Mouse (Mus musculus) c-Kit-positive CD71-positive TER-119-positive erythroid progenitor cells, embryonic 14.5 days (primary cell): Measurements from ENCODE around the gene Crispld2.

ENCODE experiments used
- DNase-seq: peaks from one replicate; pipeline ENCODE4 v3.0.0-alpha.2; 2013; ENCODE audit warnings: low spot score

Gene Crispld2

DNA sequence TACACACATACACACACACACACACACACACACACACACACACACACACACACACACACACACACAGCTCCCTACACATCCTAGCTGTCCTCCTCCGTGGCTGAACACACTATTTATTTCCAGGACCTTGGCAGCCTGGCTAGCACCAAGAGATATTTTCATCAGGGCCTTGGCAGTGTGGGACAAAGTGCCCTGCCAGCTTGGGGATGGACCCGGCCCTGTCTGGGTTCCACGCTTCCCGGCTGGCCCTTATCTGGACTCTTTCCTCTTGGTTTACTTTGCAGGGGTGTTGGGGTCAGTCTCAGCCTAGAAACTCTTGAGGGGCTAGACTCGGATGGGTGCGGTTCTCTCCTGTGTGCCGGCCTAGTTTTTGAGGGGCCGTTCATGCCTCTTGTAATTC lies 8.2 kb downstream of the Crispld2 start:
- no peak for DNase-seq

DNA sequence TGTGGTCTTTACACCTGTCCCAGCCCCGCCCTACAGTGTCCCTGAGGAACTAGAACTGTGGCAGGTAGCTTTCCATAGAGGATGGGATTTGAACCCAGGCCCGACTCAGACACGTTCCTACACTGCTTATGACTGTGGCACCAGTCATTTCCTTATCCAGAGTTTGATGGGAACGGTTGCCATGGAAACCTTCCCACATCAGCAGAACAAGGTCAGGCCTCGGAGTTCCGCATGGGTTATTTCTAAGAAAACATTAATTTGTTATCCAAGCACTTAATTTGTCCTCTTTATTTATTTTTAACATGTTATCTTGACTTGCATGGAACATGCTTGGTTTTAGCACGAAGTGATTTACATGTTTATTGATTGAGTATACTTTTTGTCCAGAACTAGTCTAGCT lies 9.5 kb downstream of the Crispld2 start:
- no peak for DNase-seq

DNA sequence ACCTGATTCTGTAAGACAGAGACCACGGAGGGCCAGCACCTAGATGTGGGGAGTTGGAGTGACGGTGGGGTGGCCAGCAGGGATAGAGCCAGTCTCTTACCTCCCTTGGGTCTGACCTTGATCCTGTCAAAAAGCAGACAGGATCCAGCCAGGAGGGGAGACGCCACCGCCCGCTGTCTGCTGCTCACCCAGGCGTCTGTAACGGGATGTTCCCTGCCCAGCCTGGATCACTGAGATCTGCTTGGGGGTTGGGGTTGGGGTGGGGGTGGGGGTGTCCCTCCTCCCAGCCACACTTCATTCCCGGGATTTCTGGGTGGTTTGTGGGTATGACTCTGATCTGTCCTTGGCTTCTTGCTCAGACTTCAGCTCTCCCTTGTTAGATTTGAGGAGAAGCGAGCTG lies 10.1 kb downstream of the Crispld2 start:
- DNase-seq = no peak

DNA sequence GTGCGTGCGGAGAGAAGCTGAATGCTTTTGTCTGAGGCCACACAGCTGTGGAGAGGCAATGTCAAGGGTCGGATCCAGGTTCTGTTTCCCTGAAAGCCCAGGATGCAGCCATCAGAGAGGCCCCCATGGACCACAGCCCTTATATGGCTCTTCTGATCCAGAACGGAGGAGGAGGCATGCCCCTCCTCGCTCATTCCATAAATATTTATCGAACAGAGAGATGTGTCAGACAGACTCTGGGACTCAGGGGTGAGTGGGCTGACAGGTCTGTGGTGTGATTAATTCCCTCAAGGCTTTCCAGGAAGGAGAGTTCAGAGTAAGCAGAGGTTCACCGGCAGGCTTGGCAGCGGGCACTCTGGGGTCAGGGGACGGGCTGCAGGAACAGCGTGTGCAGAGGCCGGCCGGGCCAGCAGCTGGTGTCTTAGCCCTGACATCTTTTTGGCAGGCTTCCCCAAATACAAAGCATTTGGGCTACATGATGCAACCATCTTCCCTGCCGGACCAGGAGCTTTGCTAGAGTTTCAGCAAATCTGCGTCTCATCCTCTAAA lies 12.0 kb downstream of the Crispld2 start:
- DNase-seq = no peak

DNA sequence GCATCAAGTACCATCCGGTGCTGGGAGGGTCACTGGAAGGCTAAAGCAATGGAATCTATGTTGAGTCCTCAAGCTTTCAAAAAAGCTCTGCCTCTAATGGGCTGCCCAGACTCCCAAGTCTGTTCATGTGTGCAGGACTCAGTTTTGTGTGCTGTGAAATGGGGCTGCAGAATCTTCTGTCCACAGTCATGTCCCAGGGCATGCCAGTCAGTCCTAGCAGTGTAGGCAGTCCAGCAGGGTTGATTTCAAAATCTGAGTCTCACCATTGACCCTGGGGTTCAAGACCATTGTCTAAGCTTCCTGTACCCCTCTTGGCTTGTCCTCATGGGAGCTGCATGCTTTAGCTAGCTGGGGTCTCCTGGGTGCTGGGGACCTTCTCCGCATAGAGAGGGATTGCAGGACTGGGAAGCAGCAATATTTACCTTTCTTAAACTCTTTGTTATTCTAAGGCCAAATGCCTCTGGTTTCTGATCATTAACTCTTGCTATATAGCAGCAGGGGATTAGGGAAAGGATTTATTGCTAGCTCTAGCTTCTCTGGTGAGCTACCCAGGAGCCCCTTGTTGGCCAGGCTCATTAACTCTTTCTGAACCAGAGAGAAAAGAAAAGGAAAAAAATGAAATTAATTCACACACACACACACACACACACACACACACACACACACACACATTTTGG lies 12.6 kb downstream of the Crispld2 start:
- no peak for DNase-seq

DNA sequence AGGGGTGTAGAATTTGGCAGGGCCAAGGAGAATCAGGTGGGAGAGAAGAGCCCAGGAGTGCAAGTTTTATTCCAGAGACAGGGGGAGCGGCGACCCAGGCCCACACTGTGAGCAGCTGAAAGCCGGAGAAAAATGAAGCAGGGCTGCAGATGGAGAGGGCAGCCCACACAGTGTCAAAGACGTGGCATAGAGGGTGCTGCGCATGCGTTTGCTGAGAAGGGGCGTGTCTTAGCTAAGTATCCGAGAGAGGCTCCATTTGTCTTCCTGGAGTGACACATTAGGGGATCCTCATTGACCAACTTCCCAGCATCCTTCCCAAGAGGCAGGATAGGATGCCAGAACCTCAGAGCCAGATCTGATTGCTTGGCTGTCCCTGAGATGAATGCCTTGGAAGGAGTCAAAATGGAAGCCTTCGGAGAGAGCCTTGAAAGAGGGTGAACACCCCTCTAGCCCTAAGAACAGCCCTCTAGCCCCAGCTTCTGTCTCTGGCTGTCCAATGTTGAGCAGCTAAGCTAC lies 14.5 kb downstream of the Crispld2 start:
- DNase-seq = no peak

DNA sequence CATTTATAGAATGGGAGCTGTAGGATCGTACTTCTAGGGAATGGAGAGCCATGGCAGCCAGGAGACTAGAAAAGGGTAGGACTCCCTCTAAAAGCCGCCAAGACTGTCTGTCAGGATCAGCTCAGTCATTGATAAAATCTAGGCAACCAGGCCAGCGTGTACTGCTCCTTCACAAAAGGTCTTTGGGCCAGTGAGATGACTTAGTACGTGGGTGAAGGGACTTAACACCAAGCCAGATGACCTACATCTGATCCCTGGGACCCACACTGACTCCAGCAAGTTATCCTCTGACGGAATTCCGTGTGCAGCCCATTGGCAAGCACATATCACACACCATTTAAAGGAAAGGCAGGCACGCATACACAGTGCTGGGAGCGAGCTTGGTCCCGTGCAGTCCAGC lies 14.9 kb downstream of the Crispld2 start:
- no peak for DNase-seq

DNA sequence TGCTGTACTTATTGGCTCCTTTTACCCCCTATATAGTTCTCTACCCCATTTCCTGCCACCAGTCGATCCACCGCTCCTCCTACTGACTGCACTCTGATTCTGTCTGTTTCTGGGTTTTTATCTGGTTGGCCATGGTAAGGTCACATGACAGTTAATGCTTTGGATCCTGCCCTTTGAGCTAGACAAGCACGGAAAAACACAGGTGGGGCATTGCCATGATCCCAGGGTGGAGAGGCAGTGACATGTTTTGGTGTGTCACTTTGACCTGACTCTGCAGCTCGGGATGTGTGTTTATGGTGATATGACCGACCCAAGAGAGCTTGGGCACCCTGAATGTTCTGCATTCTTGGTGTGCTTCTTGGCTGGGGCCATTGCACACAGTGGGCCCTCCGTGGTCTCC lies 17.0 kb downstream of the Crispld2 start:
- DNase-seq = no peak

DNA sequence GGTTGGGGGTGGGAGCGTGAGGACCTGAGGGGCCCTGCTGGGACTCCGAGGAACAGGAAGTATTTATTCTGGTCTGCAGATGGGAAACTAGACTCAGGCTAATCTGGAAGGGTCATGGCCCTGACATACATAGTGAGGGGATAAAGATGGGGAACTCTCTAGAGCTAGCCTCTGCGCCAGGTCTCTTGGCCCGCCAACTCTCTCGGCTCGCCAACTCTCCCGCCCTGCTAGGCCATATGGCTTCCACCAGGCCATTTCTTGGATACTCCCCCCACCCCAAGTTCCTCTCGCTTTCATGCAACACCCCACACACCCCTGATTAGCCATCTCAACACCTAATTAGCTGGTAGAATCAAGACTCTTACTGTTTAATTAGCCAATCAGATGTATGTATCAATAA lies 20.3 kb downstream of the Crispld2 start:
- DNase-seq = no peak

DNA sequence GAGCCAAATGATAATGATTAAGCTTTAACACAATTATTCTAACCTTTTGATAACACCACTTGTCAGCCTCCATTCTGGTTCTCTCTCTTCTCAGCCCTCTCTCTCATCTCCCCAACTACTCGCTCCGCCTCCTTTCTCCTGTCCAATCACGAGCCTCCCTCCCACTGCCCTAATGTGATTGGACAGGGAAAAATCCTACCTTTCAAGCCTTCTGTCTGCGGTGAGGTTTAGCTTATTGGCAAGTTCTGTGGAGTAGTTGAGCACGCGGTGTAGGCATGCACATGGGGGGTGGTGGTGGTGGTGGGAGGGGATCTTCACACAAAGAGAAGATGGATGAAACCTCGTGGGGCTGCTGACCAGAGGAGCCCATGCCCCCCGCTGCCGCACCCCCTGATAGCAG lies 20.7 kb downstream of the Crispld2 start:
- peak; percentile 12 for DNase-seq

DNA sequence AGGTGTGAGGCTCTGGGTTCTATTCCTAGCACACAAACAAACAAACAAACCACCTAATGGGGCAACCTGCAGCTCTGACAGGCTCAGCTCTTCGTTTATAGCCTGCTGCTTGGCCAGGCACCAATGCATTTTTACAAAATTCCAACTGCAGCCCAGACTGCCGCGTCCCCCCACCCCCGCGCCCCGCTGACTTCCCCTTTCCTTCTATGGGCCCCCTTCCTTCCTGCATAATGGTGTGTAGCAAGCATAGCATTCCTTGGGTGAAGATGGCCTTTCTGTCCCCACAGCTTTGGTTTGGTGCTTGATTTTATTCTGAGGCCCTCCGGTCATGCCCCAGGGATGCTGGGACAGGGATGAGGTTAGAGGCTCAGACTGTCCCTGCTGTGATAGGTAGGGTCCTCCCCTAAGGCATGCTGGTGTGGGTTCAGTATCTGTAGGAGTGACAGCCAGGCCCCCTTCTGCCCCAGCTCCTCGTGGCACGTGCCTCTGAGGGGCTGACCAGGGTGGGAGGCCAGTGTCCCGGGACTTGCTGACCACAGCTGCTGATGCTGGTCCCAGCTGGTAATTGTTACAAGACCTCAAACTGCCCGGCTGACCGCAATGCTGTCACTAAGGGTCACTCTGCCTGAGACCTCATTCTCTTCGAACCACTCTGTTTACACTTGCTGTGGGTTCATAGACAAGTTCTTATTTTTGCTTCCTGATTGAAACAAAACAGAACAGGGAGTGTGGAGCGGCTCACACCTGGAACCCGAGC lies 22.2 kb downstream of the Crispld2 start:
- no peak for DNase-seq

DNA sequence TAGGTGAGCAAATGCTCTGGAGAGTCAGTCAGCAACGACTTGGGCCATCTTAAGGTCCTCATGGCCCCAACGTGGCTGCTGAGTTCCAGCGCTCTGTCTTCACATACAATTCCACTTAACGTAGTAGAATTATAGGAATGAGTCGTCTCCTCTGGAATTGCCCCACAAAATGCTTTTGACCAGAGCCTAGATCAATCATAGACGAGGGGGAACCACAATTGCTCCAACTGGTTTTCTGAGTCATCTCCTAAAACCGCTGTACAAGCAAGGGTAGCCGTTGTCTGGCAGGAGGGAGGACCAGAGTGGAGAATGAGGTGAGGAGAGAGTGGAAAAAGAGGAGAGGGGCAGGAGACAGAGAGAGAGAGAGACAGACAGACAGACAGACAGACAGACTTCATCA lies 23.7 kb downstream of the Crispld2 start:
- DNase-seq = no peak

DNA sequence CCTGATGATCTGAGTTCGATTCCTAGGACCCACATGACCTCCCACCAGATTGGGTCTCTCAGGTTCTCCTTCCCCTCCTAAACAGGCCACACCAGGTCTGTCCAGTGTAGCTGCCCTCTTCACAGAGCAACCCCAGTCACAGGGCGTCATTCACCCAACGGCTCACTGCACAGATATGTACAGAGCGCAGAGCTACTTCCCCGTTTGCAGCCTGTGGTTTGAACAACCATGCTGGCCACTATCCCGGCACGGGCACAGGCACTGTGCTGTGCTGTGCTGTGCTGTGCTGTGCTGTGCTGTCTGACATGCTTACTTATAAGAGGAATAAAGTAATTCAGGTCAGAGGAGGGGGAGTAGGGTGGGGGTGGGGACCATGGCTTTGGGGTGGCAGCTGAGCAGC lies 24.2 kb downstream of the Crispld2 start:
- DNase-seq = no peak

DNA sequence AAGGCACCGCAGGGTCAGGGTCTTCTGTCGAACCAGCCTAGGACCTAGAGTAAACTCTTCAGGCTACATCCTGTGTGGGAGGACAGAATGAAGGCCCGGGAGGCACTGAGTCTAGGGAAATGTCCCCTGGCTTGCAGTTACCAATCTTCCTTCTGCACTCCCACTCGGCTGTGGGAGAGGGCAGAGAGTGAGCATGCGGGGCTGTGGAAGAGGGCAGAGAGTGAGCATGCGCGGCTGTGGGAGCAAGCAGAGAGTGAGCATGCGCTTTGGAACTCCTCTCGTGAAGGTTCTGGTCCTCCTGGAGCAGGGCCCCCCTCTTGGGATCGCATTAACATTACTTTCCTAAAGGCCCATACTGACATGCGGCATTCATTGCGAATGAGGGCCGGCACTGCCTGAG lies 25.1 kb downstream of the Crispld2 start:
- no peak for DNase-seq

DNA sequence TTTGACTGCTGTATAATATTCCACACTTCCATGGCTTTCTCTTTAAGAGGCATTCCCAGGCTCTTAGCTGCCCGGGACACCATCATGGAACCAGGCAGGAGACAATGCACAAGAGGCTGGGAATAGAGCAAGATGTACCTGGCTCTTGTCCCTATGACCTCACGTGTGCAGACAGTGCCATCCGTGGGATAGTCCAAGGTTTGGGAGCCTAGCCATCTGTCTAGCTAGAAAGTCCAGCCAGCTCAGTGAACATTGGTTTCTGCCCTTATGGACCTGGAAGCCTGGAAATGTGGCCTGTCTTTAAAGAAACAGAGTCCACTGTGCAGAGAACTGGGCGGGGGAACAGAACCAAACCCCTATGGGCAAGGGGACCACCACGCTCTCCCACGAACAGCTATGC lies 25.5 kb downstream of the Crispld2 start:
- no peak for DNase-seq

DNA sequence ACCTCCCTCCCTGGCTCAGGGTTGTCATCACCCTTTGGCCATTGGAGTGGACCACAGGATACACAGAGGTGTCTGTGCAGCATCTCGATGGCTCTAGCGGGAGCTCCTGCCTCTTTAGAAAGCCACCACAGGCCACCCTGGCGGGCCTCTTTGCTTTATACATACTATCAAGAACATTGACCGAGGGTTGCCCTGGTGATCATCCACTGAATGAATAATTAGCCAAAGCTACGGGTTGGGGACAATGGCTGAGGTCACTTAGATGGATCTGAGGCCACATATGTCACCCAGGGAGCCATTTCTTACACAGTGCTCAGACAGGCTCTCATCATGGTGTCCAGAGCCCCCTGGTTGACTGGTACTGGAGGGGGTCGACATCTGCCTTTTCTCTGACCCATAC lies 26.1 kb downstream of the Crispld2 start:
- no peak for DNase-seq

DNA sequence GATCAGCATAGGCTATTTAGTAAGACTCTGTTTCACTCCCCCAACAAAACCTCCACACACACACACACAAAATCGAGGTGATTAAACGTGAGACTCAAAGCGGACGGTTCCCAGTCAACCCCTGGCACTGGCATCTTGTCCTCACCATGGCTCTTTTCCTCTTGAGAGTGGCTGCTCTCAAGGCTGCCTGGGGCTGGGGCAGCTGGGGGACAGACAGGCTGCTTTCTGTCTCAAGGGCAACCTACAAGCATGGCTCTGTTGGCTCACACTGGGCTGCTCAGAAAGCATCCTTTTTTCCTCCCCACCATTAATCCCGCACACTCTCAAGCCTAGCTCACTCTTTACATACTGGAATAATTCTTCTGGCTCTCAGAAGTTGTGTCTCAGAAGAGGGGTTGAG lies 27.1 kb downstream of the Crispld2 start:
- no peak for DNase-seq

DNA sequence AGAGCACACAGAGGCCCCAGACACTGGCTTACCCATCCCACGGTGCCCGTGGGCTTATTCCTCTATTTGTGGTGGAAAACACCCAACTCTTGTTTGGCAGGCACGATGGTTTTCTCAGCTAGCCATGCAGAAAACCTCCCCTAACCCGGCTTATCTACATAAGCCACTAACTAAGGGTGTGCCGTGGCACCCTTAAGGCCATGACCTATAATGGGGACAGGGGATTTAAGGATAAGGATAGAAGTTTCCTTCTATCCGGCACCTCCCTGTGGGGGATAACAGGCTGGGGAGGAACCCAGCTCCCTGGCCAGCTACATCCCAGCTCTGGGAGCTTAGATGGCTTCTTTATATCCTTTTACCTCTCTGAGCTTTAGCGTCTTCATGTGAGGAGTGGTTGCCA lies 28.1 kb downstream of the Crispld2 start:
- no peak for DNase-seq

DNA sequence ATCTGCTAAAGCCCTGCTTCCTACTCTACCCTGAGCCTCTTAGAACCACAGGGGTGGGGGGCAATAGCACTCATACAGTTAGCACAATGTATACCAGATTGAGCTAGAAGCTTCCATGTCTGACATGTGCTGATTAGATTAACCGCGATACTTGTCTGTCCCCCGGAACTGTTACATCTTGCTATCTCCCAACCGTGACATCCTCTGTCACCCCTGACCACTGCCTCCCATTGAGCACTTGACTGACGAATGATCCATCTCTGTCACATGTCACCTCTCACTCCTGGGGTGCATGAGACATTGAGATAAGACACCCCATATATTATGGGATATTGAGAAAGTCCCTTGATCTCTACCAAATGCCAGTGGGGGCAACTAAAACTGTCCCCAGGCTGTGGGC lies 34.0 kb downstream of the Crispld2 start:
- no peak for DNase-seq

DNA sequence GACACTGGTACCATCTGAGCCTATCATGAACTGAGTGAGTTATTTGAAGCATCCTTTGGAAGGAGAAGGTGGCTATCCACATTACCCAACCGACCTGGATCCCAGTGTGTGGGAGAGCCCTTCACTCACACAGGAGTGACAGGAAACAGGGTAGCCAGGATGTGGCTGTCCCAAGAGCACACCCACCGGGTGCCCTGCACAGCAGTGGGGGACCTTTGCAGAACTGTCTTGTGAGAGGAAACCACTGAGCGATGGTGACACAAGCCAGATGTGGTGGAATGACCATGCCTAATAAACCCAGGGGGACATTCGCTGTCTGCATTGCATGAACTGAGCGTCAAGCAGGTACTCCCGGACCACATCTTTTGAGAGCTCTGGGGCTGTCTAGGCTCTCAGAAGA lies 34.8 kb downstream of the Crispld2 start:
- DNase-seq = no peak

DNA sequence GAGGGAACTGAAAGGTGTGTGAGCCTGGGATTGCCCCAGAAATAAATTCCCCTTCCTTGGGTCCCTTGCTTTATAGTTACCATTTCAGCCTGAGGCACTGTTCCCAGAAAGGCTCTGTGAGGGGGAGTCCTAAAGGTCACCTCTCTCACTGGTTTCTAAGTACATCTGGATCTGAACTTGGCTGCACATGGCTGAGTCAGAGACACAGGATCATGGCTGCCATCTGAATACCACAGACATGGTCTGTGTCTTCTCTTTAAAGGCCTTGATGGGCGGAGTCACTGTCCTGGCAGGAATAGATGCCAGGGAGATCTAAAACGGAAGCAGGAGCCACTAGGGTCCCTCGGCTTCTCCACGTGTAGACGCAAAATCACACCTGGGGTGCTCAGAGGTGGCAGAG lies 38.2 kb downstream of the Crispld2 start:
- DNase-seq = no peak

DNA sequence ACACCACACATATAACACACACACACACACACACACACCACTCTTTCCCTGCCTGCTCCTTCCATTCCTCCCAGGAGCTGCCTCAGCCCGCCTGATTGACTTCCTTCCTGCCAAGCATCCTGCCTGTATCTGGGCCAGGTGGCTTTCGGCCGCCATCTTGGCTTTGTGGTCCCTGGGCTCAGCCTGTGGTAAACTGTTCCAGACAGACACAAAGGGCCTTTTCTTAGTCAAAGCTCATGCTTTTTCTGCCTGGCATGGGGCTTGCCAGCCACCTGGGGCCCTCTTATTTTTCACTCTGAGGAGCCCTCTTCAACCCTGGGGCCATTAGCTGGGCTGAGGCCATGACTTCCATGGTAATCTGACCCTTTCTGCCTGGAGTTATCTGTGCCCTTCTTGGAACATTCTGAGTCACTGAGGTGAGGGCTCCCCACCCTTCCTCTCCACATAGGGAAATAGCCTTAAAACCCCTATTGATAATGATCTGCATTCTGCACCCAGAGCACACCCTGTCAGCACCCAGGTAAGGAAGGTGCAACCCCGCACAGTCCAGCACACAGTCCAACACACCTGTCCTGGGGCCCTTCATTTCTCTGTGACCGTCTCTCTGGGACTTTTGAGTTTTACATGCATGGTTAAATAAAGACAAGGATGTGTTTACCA lies 40.4 kb downstream of the Crispld2 start:
- no peak for DNase-seq

DNA sequence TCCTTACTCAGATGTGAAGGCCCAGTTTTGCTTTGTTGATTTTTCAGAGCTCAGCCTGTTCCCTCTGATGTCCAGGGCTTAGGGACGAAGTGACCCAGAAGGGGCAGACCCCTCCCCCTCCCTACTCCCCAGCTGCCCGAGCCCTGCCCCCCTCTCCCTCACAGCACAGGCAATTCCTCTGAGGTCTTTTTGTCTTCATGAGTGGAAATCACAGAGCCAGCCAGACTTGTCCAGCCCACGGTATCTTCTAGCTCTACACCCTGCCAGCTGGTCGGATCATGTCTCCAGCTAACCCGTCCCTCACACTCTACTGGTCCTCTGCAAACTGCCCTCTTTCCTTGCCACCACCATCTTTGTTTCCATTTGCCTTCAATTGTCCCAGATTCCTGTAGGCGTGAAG lies 42.2 kb downstream of the Crispld2 start:
- DNase-seq = no peak
